Mouse (Mus musculus) forebrain, embryonic 14.5 days (tissue): ENCODE measurements around the gene Plac1. TPM values are rescaled to one million over a fixed set of nuclear protein-coding genes. Genes with fewer than 3 reads are reported as not detected.

Source experiments
- ATAC-seq: fragments of 200-750 bp; cut with Nextera tagmentation; 2 replicates; pipeline ENCODE4 v1.8.0; 2017; ENCODE audit warnings: mild to moderate bottlenecking, moderate library complexity
- DNase-seq: peaks from one replicate; pipeline ENCODE4 v3.0.0-alpha.2; 2015; ENCODE audit warnings: low spot score
- H3K27ac ChIP-seq: fragments of 300-500 bp; sonication (generic); 2 replicates; pipeline ENCODE4 v1.5.1; 2014; ENCODE audit warnings: low read depth, mild to moderate bottlenecking, control low read depth, low read length, moderate library complexity
- H3K27me3 ChIP-seq: fragments of 300-500 bp; sonication (generic); replicated peaks from 2 replicates; pipeline ENCODE4 v1.6.1; 2014; ENCODE audit warnings: low read length, control low read depth, mixed read lengths; ENCODE audit not compliant: control insufficient read depth, insufficient read depth
- H3K36me3 ChIP-seq: fragments of 300-500 bp; sonication (generic); 2 replicates; pipeline ENCODE4 v1.6.1; 2014; ENCODE audit warnings: low read length, control low read depth; ENCODE audit not compliant: control insufficient read depth, insufficient read depth
- H3K4me1 ChIP-seq: fragments of 300-500 bp; sonication (generic); 2 replicates; pipeline ENCODE4 v1.6.1; 2014; ENCODE audit warnings: antibody characterized with exemption, low read length, control low read depth; ENCODE audit not compliant: control insufficient read depth, insufficient read depth
- H3K4me2 ChIP-seq: fragments of 300-500 bp; sonication (generic); 2 replicates; pipeline ENCODE4 v1.6.1; 2014; ENCODE audit warnings: mild to moderate bottlenecking, control low read depth, low read length
- H3K4me3 ChIP-seq: fragments of 300-500 bp; sonication (generic); 2 replicates; pipeline ENCODE4 v1.5.1; 2014; ENCODE audit warnings: low read depth, low read length, control low read depth
- H3K9ac ChIP-seq: fragments of 300-500 bp; sonication (generic); 2 replicates; pipeline ENCODE4 v1.6.1; 2014; ENCODE audit warnings: mild to moderate bottlenecking, low read length, control low read depth, moderate library complexity
- H3K9me3 ChIP-seq: fragments of 300-500 bp; sonication (generic); replicated peaks from 2 replicates; pipeline ENCODE4 v1.6.1; 2016; ENCODE audit warnings: low read length, control low read depth, mixed read lengths; ENCODE audit not compliant: control insufficient read depth
- WGBS: fragments of 180-500 bp; shearing (Covaris S2); extraction: QIAGEN DNeasy Blood & Tissue Kit; methylation state at CpG from one replicate; pipeline ENCODE4 v1.1.7; 2014; 5-methylcytosine and 5-hydroxymethylcytosine counted together
- polyA plus RNA-seq: library from polyadenylated mRNA; unstranded; fragments of >200 nt; fragmentation: Nextera tagmentation; extraction: Ambion mirVana; gene quantifications from 2 replicates; pipeline ENCODE4 v1.2.1, GENCODE M21; 2014

Plac1 gene
- polyA plus RNA-seq, 1 experiment from 2014 or later = 0.71 TPM

DNA sequence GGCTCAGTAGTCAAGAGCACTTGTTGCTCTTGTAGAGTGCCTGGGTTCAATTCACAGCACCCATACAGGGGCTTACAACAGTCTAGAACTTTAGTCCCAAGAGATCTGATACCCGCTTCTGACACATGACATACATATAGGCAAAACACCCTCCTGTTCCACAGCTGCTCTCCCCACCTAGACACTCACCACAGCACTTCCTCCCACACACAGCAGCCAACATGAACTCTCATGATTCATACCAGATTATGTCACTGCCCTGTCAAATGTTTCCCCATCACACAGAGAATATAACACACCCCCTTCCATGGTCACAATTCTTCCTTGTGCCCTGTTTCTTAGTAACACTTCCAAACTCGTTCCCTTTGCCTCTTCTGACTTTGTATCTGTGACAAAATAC lies 71.3 kb downstream of the Plac1 start:
- no peaks in the 10 kb centered on the region for H3K27me3 ChIP-seq
- ATAC-seq (no peak), DNase-seq (no peak)
- no peak overlapping the region for H3K4me3 ChIP-seq
- no peak overlapping the region for H3K4me2 ChIP-seq
- H3K36me3 ChIP-seq = no peaks in the 10 kb centered on the region
- no peaks in the 10 kb centered on the region for H3K4me1 ChIP-seq
- no peaks in the 10 kb centered on the region for H3K9me3 ChIP-seq
- no peak overlapping the region for H3K27ac ChIP-seq
- WGBS = 76% methylated on average over 2 of the region's 2 CpGs
- H3K9ac ChIP-seq = no peak overlapping the region

DNA sequence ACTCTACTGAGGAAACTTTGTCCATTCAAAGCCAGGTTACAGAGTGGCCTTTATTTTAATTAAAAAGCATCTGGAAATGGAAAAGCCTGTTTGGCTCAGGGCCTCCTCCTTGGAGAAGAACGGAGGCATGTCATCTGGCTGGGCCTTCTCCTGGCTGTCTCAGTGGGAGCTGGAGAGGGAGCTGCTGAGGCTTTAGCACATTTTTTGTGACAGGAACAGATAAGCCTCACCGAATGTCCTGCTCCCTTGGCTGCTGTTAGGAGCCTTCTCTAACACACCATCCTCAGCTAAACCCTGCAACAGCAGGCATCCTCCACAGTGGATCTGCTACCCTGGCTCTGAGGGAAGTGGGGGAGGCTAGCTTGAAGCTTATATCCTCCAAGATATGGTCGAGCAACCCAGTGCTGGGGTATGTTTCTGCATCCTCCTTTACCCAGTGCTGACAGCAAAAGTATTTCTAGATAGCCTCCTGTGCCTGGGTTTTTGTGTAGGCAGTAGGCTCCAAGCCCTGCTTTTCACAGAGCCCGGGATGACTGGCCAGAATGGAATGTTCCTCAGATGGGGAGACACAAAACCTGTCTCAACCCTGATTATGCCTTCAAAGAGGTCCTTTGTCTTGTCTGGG lies 72.9 kb downstream of the Plac1 start:
- no peak for ATAC-seq
- Histone ChIP-seq H3K4me1 (no peaks in the 10 kb centered on the region), H3K9ac (no peak overlapping the region), H3K27me3 (no peaks in the 10 kb centered on the region), H3K4me2 (no peak overlapping the region), H3K27ac (no peak overlapping the region), H3K9me3 (no peaks in the 10 kb centered on the region), H3K4me3 (no peak overlapping the region), H3K36me3 (no peaks in the 10 kb centered on the region)
- WGBS = 63% methylated on average over 4 of the region's 4 CpGs
- no peak for DNase-seq

DNA sequence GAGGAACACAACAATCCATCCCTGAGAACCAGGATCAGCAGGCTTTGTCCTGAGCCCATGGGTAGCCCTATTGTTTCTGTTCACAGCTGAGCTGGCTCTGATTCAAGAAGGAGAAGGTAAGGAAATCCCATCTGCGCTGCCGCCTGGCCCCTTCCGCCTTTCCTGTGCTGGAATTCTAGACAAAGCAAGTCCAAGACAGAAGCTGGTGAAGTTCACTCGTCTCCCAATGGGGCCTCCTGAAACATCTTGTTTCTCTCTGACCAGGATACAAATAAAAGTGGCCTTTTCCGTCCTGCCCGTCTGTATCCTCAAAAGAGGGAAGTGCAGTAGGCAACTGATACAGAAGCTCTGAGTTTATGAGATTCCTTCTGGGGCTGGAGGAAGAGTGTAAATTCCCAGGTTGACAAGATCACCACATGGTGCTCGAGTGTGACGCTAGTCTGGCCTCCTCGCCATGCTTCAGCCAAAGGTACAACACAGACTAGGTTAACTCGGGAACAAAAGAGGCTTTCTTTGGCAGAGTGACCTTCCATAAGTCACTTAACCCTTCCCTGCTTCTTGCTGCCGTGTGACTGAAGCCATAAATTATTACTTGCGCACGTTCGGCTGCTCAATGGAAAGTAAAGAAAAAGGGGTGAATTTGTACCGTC lies 73.5 kb downstream of the Plac1 start:
- DNase-seq (peak; percentile 0), ATAC-seq (no peak)
- Histone ChIP-seq H3K27me3 (no peaks in the 10 kb centered on the region), H3K36me3 (no peaks in the 10 kb centered on the region), H3K9me3 (no peaks in the 10 kb centered on the region), H3K4me2 (no peak overlapping the region), H3K27ac (no peak overlapping the region), H3K9ac (no peak overlapping the region), H3K4me1 (no peaks in the 10 kb centered on the region), H3K4me3 (no peak overlapping the region)
- 55% methylated on average over 15 of the region's 15 CpGs for WGBS

- no peaks in the 10 kb centered on the region for H3K9me3 ChIP-seq
- H3K9ac ChIP-seq = no peak overlapping the region
- no peaks in the 10 kb centered on the region for H3K27me3 ChIP-seq
- no peak overlapping the region for H3K4me2 ChIP-seq
- 49% methylated on average over 4 of the region's 4 CpGs for WGBS
- no peak for ATAC-seq
- no peaks in the 10 kb centered on the region for H3K36me3 ChIP-seq
- no peak overlapping the region for H3K4me3 ChIP-seq
- H3K4me1 ChIP-seq = no peaks in the 10 kb centered on the region
- no peak for DNase-seq
- H3K27ac ChIP-seq = no peak overlapping the region
Observed at GRCm38 (mm10) chrX:53162589-53162988, 77.3 kb downstream of the Plac1 start.

- Histone ChIP-seq H3K4me2 (no peak overlapping the region), H3K4me1 (no peaks in the 10 kb centered on the region), H3K27me3 (no peaks in the 10 kb centered on the region), H3K9me3 (no peaks in the 10 kb centered on the region), H3K9ac (no peak overlapping the region), H3K4me3 (no peak overlapping the region), H3K36me3 (no peaks in the 10 kb centered on the region), H3K27ac (no peak overlapping the region)
- DNase-seq (peak; percentile 1), ATAC-seq (no peak)
- 67% methylated on average over 4 of the region's 4 CpGs for WGBS
Observed at GRCm38 (mm10) chrX:53161583-53161982, 78.3 kb downstream of the Plac1 start.

DNA sequence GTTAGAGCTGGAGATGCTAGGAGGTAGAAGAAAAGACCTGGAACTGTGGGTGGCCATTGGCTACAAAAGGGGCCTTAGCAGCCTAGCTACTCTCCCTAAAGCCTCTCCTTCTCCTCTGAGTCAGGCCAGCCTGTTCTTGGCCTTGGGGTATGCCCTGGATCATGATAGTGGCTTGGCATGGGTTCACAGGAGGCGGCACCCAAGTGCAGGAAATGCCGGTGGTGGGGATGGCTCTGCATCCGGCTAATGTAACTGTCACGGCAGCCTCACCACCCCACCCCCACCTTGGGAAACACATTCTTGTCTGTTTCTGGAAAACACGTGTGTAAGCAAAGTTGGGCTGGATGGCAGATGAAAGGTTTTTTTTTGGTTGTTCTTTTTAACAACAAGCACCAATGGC lies 78.8 kb downstream of the Plac1 start:
- ATAC-seq (no peak), DNase-seq (peak; percentile 0)
- Histone ChIP-seq H3K4me2 (no peak overlapping the region), H3K27me3 (no peaks in the 10 kb centered on the region), H3K36me3 (no peaks in the 10 kb centered on the region), H3K27ac (no peak overlapping the region), H3K4me1 (no peaks in the 10 kb centered on the region), H3K9ac (no peak overlapping the region), H3K4me3 (no peak overlapping the region), H3K9me3 (no peaks in the 10 kb centered on the region)
- 67% methylated on average over 5 of the region's 5 CpGs for WGBS

DNA sequence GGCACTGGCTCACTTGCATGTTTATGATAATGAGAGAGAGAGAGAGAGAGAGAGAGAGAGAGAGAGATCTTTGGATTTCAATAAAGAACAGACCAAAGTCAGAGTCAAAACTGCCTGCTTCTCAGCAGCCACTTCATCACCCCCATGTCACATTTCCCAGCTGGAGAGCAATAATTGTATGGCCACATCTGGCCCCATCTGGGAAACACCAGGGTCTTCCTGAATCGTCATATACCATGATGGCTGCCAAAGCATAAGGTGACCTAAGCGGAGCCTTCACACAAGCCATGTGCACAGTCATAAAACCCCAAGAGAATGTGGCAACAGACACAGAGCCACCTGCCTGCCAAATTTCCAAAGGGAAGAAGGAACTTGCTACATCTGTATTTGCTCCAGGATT lies 91.9 kb downstream of the Plac1 start:
- no peak for ATAC-seq
- no peak overlapping the region for H3K4me2 ChIP-seq
- H3K4me1 ChIP-seq = no peaks in the 10 kb centered on the region
- H3K27ac ChIP-seq = no peak overlapping the region
- no peak overlapping the region for H3K9ac ChIP-seq
- WGBS = 82% methylated on average over 2 of the region's 2 CpGs
- H3K36me3 ChIP-seq = no peaks in the 10 kb centered on the region
- no peaks in the 10 kb centered on the region for H3K27me3 ChIP-seq
- DNase-seq = no peak
- H3K9me3 ChIP-seq = no peaks in the 10 kb centered on the region
- H3K4me3 ChIP-seq = no peak overlapping the region

DNA sequence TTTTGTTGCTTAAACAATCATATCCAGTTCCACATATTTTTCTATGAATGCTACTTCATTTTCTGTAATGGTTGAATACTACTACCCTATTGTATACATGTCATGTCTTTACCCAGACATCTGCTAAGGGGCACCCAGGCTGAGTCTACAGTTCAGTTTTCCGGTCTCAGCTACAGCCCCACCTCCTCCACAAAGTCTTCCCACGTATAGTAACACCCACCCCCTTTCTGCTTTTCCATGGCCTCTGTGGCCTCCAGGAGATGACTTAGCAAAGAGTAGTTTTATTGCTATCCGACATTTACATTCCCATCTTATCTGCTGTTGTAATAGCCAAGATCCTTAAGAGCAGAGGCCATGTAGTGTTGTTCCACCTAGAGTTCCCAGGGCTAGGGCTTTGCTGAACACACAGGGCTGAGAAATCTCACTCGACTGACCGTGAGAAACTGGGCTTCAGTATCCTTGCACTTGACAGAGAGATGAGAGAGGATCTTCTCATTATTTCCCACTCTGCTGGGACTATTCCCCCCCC lies 93.5 kb downstream of the Plac1 start:
- Histone ChIP-seq H3K4me2 (no peak overlapping the region), H3K27me3 (no peaks in the 10 kb centered on the region), H3K9ac (no peak overlapping the region), H3K4me3 (no peak overlapping the region), H3K36me3 (no peaks in the 10 kb centered on the region), H3K27ac (no peak overlapping the region), H3K9me3 (no peaks in the 10 kb centered on the region), H3K4me1 (no peaks in the 10 kb centered on the region)
- WGBS = 82% methylated on average over 5 of the region's 5 CpGs
- DNase-seq (no peak), ATAC-seq (no peak)

GRCm38 (mm10) chrX:53139641-53140040 lies 100.3 kb downstream of the Plac1 start:
- WGBS = 87% methylated on average over 2 of the region's 2 CpGs
- H3K27me3 ChIP-seq = no peaks in the 10 kb centered on the region
- H3K4me2 ChIP-seq = no peak overlapping the region
- no peak overlapping the region for H3K27ac ChIP-seq
- no peaks in the 10 kb centered on the region for H3K9me3 ChIP-seq
- no peak overlapping the region for H3K4me3 ChIP-seq
- no peaks in the 10 kb centered on the region for H3K36me3 ChIP-seq
- H3K9ac ChIP-seq = no peak overlapping the region
- H3K4me1 ChIP-seq = no peaks in the 10 kb centered on the region
- ATAC-seq (no peak), DNase-seq (no peak)
